Mouse (Mus musculus) CD8-positive naive resting alpha-beta T cell, adult 57 days (primary cell): ENCODE data around the gene Fam228a. TPM values are rescaled to one million over a fixed set of nuclear protein-coding genes. Genes with fewer than 3 reads are reported as not detected.

Source experiments
- total RNA-seq: library from RNA; stranded (reverse); gene quantifications from one replicate; pipeline ENCODE4 v1.2.4, GENCODE M21; 2023

Gene Fam228a
- 0.52 TPM for total RNA-seq

GRCm38 (mm10) chr12:4738031-4738576 lies at the start of gene Fam228a:
Gene Fam228a (minus strand): TSS chr12:4738430.

GRCm38 (mm10) chr12:4768492-4769332 lies 30.5 kb upstream of the Fam228a start, which contains the start of the genes Pfn4 and Fam228b:
Gene Pfn4 (plus strand): TSS chr12:4769022.
Gene Fam228b (minus strand): TSS chr12:4769267.

Other genes starting within 250 kb of the Fam228a start
- 187 TPM for gene Itsn2, start 145.8 kb downstream of the Fam228a start, total RNA-seq
- gene Gm3625, start 145.5 kb downstream of the Fam228a start, total RNA-seq, result not detected
- gene Pfn4, start 30.6 kb upstream of the Fam228a start, total RNA-seq, result 1.8 TPM
- gene Fam228b, start 30.8 kb upstream of the Fam228a start, total RNA-seq, result 2.8 TPM
- gene Sf3b6, start 79.1 kb upstream of the Fam228a start, total RNA-seq, result 140 TPM
- not detected for gene Fkbp1b, start 103.2 kb upstream of the Fam228a start, total RNA-seq
- 17.1 TPM for gene Wdcp, start 104.9 kb upstream of the Fam228a start, total RNA-seq
- gene Mfsd2b, start 135.9 kb upstream of the Fam228a start, total RNA-seq, result 3.1 TPM
- gene Ubxn2a, start 169.3 kb upstream of the Fam228a start, total RNA-seq, result 23.9 TPM
- 64.6 TPM for gene Atad2b, start 178.9 kb upstream of the Fam228a start, total RNA-seq